Mouse (Mus musculus): Measurements from ENCODE around the gene Bicc1.

GRCm38 (mm10) chr10:71195501-71195900 is 36.0 kb upstream of the Bicc1 start:
- no peak for TF ChIP-seq CTCF (IDR thresholded peaks at IDR 0.05; ENCODE audit: low read depth, low read length)
- TF ChIP-seq POLR2A (IDR thresholded peaks at IDR 0.05; ENCODE audit: extremely low read depth, insufficient read depth, low read length): no peak
